Mouse (Mus musculus): ENCODE measurements at regions not wholly inside any gene's neighbourhood (a gene's known extent, or its start where the extent isn't known, plus 50 kb on each side); places are given as distances from the start of the nearest gene placed in this dataset.

DNA sequence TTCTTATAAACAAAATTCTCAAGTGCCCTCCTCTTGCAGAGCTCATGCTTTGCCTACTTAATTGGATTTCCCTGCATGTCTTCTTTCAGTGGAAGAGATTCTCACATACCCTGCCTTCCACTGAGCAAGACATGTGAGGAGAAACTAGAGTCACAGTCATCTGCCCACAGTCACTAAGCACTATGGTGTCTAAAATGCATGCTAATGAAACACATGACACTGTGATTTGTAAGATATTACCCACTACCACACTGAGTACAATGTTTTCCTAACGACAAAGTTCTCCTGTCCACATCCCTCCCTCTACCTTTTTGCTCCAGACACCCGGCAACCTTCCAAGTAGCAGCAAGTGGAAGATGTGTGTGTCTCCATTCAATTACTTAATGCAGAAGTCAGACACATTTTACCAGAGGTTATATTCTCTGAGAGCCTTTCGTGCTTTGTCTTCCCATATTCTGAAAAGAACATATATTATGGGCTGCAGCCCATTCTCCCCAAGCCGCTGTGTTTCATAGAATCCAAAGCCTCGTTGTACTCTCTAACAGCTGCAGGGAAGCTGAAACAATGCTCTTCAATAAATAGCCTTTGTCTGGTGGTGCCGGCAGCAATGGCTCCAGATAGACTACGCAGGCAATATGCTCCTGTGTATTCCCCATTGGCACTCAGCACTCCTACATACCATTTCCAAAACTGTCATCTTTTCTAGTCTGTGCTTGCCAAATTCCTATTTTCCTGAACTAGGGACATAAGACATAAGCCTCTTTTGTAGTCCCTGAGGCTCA, 670.7 kb downstream of the Poteg start:
- Histone ChIP-seq H3K4me1 (no peaks in the 10 kb centered on the region), H3K4me2 (replicated peaks) (no peak overlapping the region)
- WGBS: 56% methylated on average over 7 of the region's 7 CpGs

GRCm38 (mm10) chr8:28125021-28125420, 677.6 kb downstream of the Poteg start:
- H3K36me3 ChIP-seq: no peaks in the 10 kb centered on the region
- no peaks in the 10 kb centered on the region for H3K4me1 ChIP-seq
- no peak for ATAC-seq (ENCODE audit: insufficient number of reproducible peaks, low FRiP score, low TSS enrichment, low read depth)
- no peak overlapping the region for H3K27ac ChIP-seq (replicated peaks)
- 61% methylated on average over 3 of the region's 3 CpGs for WGBS
- no peak overlapping the region for H3K4me3 ChIP-seq (replicated peaks)
- no peak overlapping the region for H3K9ac ChIP-seq
- H3K27me3 ChIP-seq: no peaks in the 10 kb centered on the region
- no peak overlapping the region for H3K4me2 ChIP-seq (replicated peaks)
- H3K9me3 ChIP-seq (replicated peaks): no peaks in the 10 kb centered on the region

More for the DNA sequence above, 670.7 kb downstream of the Poteg start:
- no peaks in the 10 kb centered on the region for H3K27me3 ChIP-seq
- H3K4me3 ChIP-seq (replicated peaks): no peak overlapping the region
- H3K9me3 ChIP-seq (replicated peaks): no peaks in the 10 kb centered on the region
- no peak for ATAC-seq (ENCODE audit: insufficient number of reproducible peaks, low FRiP score, low TSS enrichment, low read depth)
- H3K9ac ChIP-seq: no peak overlapping the region
- H3K27ac ChIP-seq (replicated peaks): no peak overlapping the region
- no peaks in the 10 kb centered on the region for H3K36me3 ChIP-seq

DNA sequence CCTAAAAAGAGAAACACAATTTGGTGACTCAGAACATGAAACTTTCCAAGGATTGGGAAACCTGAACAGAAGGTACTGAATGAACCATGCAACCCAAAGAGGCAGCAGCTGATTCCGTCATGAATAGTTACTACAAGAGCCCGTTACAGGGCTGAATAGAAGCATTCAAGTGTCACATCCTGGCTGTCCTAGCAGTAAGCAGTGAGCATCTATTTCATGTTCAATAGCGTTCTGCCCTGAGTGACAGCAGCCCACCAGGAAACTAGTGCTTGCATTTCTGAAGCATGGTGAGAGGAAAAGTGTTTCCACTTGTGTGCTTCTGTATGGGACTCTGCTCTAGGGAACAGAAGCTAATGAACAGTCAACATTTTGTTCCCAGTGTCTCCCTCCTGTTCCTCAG, 694.4 kb downstream of the Poteg start:
- H3K27me3 ChIP-seq: no peaks in the 10 kb centered on the region
- ATAC-seq (ENCODE audit: insufficient number of reproducible peaks, low FRiP score, low TSS enrichment, low read depth): no peak
- H3K27ac ChIP-seq (replicated peaks): no peak overlapping the region
- H3K4me2 ChIP-seq (replicated peaks): no peak overlapping the region
- H3K9me3 ChIP-seq (replicated peaks): no peaks in the 10 kb centered on the region
- H3K36me3 ChIP-seq: no peaks in the 10 kb centered on the region
- no peak overlapping the region for H3K9ac ChIP-seq
- WGBS: 67% methylated on average over 3 of the region's 3 CpGs
- no peaks in the 10 kb centered on the region for H3K4me1 ChIP-seq
- no peak overlapping the region for H3K4me3 ChIP-seq (replicated peaks)

GRCm38 (mm10) chr8:28148599-28149452, 701.4 kb downstream of the Poteg start:
- Histone ChIP-seq H3K9ac (no peak overlapping the region), H3K4me1 (no peaks in the 10 kb centered on the region), H3K4me3 (replicated peaks) (no peak overlapping the region), H3K4me2 (replicated peaks) (no peak overlapping the region), H3K9me3 (replicated peaks) (no peaks in the 10 kb centered on the region), H3K27ac (replicated peaks) (no peak overlapping the region), H3K36me3 (no peaks in the 10 kb centered on the region), H3K27me3 (no peaks in the 10 kb centered on the region)
- 51% methylated on average over 14 of the region's 14 CpGs for WGBS
- ATAC-seq (ENCODE audit: insufficient number of reproducible peaks, low FRiP score, low TSS enrichment, low read depth): no peak

DNA sequence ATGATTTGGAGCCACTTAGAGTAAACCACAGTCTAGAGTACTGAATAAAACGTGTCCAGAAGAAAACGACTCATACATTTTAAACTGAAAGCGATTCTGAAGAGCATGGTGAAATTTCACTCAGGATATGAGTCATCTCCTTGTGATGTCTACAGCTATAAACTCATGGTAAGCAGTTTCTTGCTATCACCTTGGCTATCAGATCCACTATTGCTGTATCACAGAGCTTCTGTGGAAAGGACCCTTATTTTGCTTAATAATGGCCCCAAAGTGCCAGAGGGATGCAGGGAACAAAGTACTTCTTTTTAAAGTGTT, 701.9 kb downstream of the Poteg start:
- WGBS: 61% methylated on average over 3 of the region's 3 CpGs
- H3K4me1 ChIP-seq: no peaks in the 10 kb centered on the region

GRCm38 (mm10) chr8:28160651-28161050, 713.2 kb downstream of the Poteg start:
- Histone ChIP-seq H3K9ac (no peak overlapping the region), H3K4me3 (replicated peaks) (no peak overlapping the region), H3K27ac (replicated peaks) (no peak overlapping the region), H3K27me3 (no peaks in the 10 kb centered on the region), H3K9me3 (replicated peaks) (no peaks in the 10 kb centered on the region), H3K4me2 (replicated peaks) (no peak overlapping the region), H3K36me3 (no peaks in the 10 kb centered on the region), H3K4me1 (no peaks in the 10 kb centered on the region)
- 87% methylated on average over 4 of the region's 4 CpGs for WGBS
- ATAC-seq (ENCODE audit: insufficient number of reproducible peaks, low FRiP score, low TSS enrichment, low read depth): no peak

More for the DNA sequence above, 701.9 kb downstream of the Poteg start:
- H3K27me3 ChIP-seq: no peaks in the 10 kb centered on the region
- no peaks in the 10 kb centered on the region for H3K9me3 ChIP-seq (replicated peaks)
- H3K4me3 ChIP-seq (replicated peaks): no peak overlapping the region
- H3K9ac ChIP-seq: no peak overlapping the region
- no peak overlapping the region for H3K4me2 ChIP-seq (replicated peaks)
- H3K36me3 ChIP-seq: no peaks in the 10 kb centered on the region
- no peak overlapping the region for H3K27ac ChIP-seq (replicated peaks)
- no peak for ATAC-seq (ENCODE audit: insufficient number of reproducible peaks, low FRiP score, low TSS enrichment, low read depth)

DNA sequence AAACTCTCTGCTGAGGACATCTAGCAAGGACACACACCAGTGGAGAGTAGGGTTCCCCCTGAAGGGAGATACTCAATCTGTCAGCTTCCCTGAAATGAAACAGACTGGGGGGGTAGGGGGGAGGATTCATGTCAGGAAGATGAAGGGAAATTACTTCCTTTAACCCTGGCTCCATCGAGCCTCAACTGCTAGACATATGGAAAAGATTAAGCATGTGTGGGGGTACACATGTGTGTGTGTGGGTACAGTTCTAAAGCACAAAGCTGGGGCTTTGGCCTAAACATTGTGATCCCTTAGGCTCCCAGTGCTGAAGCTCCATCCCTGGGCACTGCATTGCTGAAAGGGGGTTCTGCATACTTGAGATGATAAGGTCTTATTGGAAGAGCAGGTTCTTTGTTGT, 720.6 kb downstream of the Poteg start:
- Histone ChIP-seq H3K27ac (replicated peaks) (no peak overlapping the region), H3K4me2 (replicated peaks) (no peak overlapping the region), H3K27me3 (no peaks in the 10 kb centered on the region), H3K4me3 (replicated peaks) (no peak overlapping the region), H3K36me3 (no peaks in the 10 kb centered on the region), H3K9ac (no peak overlapping the region), H3K4me1 (0 out of 2 replicates have a peak, but pooled peaks cover 4% of the 10 kb centered on the region), H3K9me3 (replicated peaks) (no peaks in the 10 kb centered on the region)
- 23% methylated on average over 1 of the region's 1 CpGs for WGBS
- no peak for ATAC-seq (ENCODE audit: insufficient number of reproducible peaks, low FRiP score, low TSS enrichment, low read depth)

- Histone ChIP-seq H3K9me3 (replicated peaks) (no peaks in the 10 kb centered on the region), H3K4me3 (replicated peaks) (no peak overlapping the region), H3K27ac (replicated peaks) (no peak overlapping the region), H3K4me2 (replicated peaks) (no peak overlapping the region), H3K27me3 (no peaks in the 10 kb centered on the region), H3K36me3 (no peaks in the 10 kb centered on the region), H3K4me1 (0 out of 2 replicates have a peak, but pooled peaks cover 4% of the 10 kb centered on the region), H3K9ac (no peak overlapping the region)
- ATAC-seq (ENCODE audit: insufficient number of reproducible peaks, low FRiP score, low TSS enrichment, low read depth): no peak
- WGBS: 49% methylated on average over 4 of the region's 4 CpGs
These were observed 724.0 kb downstream of the Poteg start for GRCm38 (mm10) chr8:28171456-28171855.

- ATAC-seq (ENCODE audit: insufficient number of reproducible peaks, low FRiP score, low TSS enrichment, low read depth): no peak
- H3K27me3 ChIP-seq: no peaks in the 10 kb centered on the region
- no peaks in the 10 kb centered on the region for H3K9me3 ChIP-seq (replicated peaks)
- H3K36me3 ChIP-seq: no peaks in the 10 kb centered on the region
- no peak overlapping the region for H3K4me2 ChIP-seq (replicated peaks)
- H3K27ac ChIP-seq (replicated peaks): no peak overlapping the region
- H3K9ac ChIP-seq: no peak overlapping the region
- no peak overlapping the region for H3K4me3 ChIP-seq (replicated peaks)
- no peaks in the 10 kb centered on the region for H3K4me1 ChIP-seq
- WGBS: 49% methylated on average over 1 of the region's 1 CpGs
These were observed 748.5 kb downstream of the Poteg start for GRCm38 (mm10) chr8:28195943-28196342.

DNA sequence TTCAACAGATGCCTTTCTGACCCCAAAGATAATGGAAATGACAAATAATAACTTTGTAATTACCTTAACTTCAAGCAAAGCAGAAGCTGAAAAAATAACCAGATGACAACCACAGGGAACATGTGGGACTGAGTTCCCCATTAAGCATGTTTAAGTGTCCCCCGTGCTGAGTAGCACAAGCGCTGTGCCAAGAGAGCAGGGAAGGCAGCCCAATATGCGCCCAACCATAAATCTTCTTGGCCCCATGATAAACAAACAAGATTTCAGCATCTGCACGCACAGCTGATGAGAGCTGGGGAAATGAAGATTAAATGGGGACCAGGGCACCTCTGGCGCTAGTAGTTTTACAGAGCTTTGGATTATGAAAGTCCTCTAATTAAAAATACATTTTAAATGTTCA, 788.1 kb downstream of the Poteg start:
- 64% methylated on average over 5 of the region's 5 CpGs for WGBS
- H3K9me3 ChIP-seq (replicated peaks): no peaks in the 10 kb centered on the region
- no peaks in the 10 kb centered on the region for H3K4me1 ChIP-seq
- H3K4me2 ChIP-seq (replicated peaks): no peak overlapping the region
- H3K4me3 ChIP-seq (replicated peaks): no peak overlapping the region
- no peak for ATAC-seq (ENCODE audit: insufficient number of reproducible peaks, low FRiP score, low TSS enrichment, low read depth)
- no peak overlapping the region for H3K9ac ChIP-seq
- H3K36me3 ChIP-seq: no peaks in the 10 kb centered on the region
- H3K27me3 ChIP-seq: no peaks in the 10 kb centered on the region
- no peak overlapping the region for H3K27ac ChIP-seq (replicated peaks)

- H3K27me3 ChIP-seq: no peaks in the 10 kb centered on the region
- H3K27ac ChIP-seq (replicated peaks): no peak overlapping the region
- no peak overlapping the region for H3K4me3 ChIP-seq (replicated peaks)
- no peak overlapping the region for H3K4me2 ChIP-seq (replicated peaks)
- H3K9ac ChIP-seq: no peak overlapping the region
- WGBS: 85% methylated on average over 7 of the region's 7 CpGs
- no peaks in the 10 kb centered on the region for H3K4me1 ChIP-seq
- no peaks in the 10 kb centered on the region for H3K36me3 ChIP-seq
- H3K9me3 ChIP-seq (replicated peaks): no peaks in the 10 kb centered on the region
- ATAC-seq (ENCODE audit: insufficient number of reproducible peaks, low FRiP score, low TSS enrichment, low read depth): no peak
These were observed 791.9 kb downstream of the Poteg start for GRCm38 (mm10) chr8:28239411-28239810.
